In genomic region chr3:101568627-101569026, GRCm38 (mm10) we compare ENCODE assay signal across 20 mouse cellular contexts. TPM values are rescaled to one million over a fixed set of nuclear protein-coding genes. Genes with fewer than 3 reads are reported as not detected.
DNase-seq lines count a peak whose midpoint lies in the region; ATAC-seq and TF ChIP-seq lines count a peak whose summit lies in the region.
"Had no signal": no experiment of that assay in that cellular context is flagged by ENCODE, and none has a peak within 500 bp of the region (broad histone marks: within the 10 kb centered on the region; RNA-seq: fewer than 3 reads in every experiment).

No protein-coding gene starts in this region.

- peaks cover 6% of the 10 kb centered on the region; the same call in 1 of the 2 replicates for H3K4me1 ChIP-seq in heart, postnatal 0 days (ENCODE audit: control insufficient read depth, insufficient read depth)
- no peaks in the 10 kb centered on the region for H3K4me1 ChIP-seq in lung, embryonic 15.5 days
- H3K4me1 ChIP-seq in hindbrain, postnatal 0 days (ENCODE audit: insufficient read depth, low read length), result no peaks in the 10 kb centered on the region; the same call in 1 of the 2 replicates

- no peak for TF ChIP-seq CTCF in gastrocnemius, adult 2 months (IDR thresholded peaks at IDR 0.05)
- no peak for TF ChIP-seq CTCF in heart, postnatal 0 days (IDR thresholded peaks at IDR 0.05; ENCODE audit: low read depth)
- no peak for TF ChIP-seq CTCF in hindbrain, postnatal 0 days (IDR thresholded peaks at IDR 0.05; ENCODE audit: low read depth)

- peak; percentile 55 for DNase-seq in gastrocnemius, adult 2 months
- DNase-seq in gastrocnemius, postnatal 14 days, result no peak
- peak; percentile 54 for DNase-seq in heart, postnatal 0 days (ENCODE audit: low spot score)
- no peak for DNase-seq in heart, postnatal 25 days (ENCODE audit: low spot score)
- DNase-seq in lung, postnatal 4 days, result peak; percentile 47 to 78
- DNase-seq in hindbrain, postnatal 0 days (ENCODE audit: low spot score), result no peak
- DNase-seq: adrenal gland, adult 8-10 months; cerebellum, adult 8-10 months; kidney, adult 8-10 months; kidney, postnatal 4 days; layer of hippocampus, adult 9-11 months; liver, embryonic 13.5 days; thymus, postnatal 25 days had no signal

- TF ChIP-seq EP300 in heart, postnatal 0 days (IDR thresholded peaks at IDR 0.05; ENCODE audit: low read depth), result no peak

- ATAC-seq in heart, postnatal 0 days (ENCODE audit: insufficient read depth, low read depth), result peak; percentile 53; the same call in 1 of the 2 replicates
- ATAC-seq in lung, embryonic 15.5 days (ENCODE audit: borderline replicate concordance, extremely low read depth, low FRiP score, low TSS enrichment), result 0 out of 2 replicates have a peak, but pooled peaks have one; percentile 29
- no peak for ATAC-seq in hindbrain, postnatal 0 days
- ATAC-seq: CD4-positive, CD25-positive, alpha-beta regulatory T cell, adult 4 months; Patski had no signal

- no peaks in the 10 kb centered on the region for H3K27me3 ChIP-seq in heart, postnatal 0 days (ENCODE audit: control insufficient read depth, insufficient read depth, low read length)
- no peaks in the 10 kb centered on the region for H3K27me3 ChIP-seq in lung, embryonic 15.5 days
- H3K27me3 ChIP-seq in hindbrain, postnatal 0 days (ENCODE audit: insufficient read depth, low read length), result no peaks in the 10 kb centered on the region
- H3K27me3 ChIP-seq: limb, embryonic 13.5 days; liver, embryonic 13.5 days; Patski had no signal

- H3K27ac ChIP-seq in gastrocnemius, adult 2 months, result no peak overlapping the region
- no peak overlapping the region for H3K27ac ChIP-seq in heart, postnatal 0 days (ENCODE audit: low read depth)
- no peak overlapping the region for H3K27ac ChIP-seq in lung, embryonic 15.5 days
- no peak overlapping the region for H3K27ac ChIP-seq in hindbrain, postnatal 0 days
- H3K27ac ChIP-seq: embryonic facial prominence, embryonic 10.5 days; hindbrain, embryonic 10.5 days; limb, embryonic 13.5 days; liver, embryonic 13.5 days had no signal

- intact Hi-C loops in gastrocnemius, adult 2 months (cut with DNase I), result no loop called here
- intact Hi-C loops in gastrocnemius, postnatal 14 days (cut with DNase I; ENCODE audit: low total_unique reads), result no loop called here
- intact Hi-C loops in heart, postnatal 25 days (cut with DNase I), result no loop called here

- H3K9ac ChIP-seq in heart, postnatal 0 days (replicated peaks; ENCODE audit: low read depth, low read length), result no peak overlapping the region
- H3K9ac ChIP-seq in lung, embryonic 15.5 days, result no peak overlapping the region
- H3K9ac ChIP-seq in hindbrain, postnatal 0 days (replicated peaks; ENCODE audit: low read length), result no peak overlapping the region
- H3K9ac ChIP-seq: limb, embryonic 13.5 days; liver, embryonic 13.5 days had no signal

- H3K36me3 ChIP-seq in heart, postnatal 0 days (replicated peaks; ENCODE audit: control insufficient read depth, insufficient read depth, low read length), result no peaks in the 10 kb centered on the region
- H3K36me3 ChIP-seq in lung, embryonic 15.5 days, result no peaks in the 10 kb centered on the region
- no peaks in the 10 kb centered on the region for H3K36me3 ChIP-seq in hindbrain, postnatal 0 days (ENCODE audit: insufficient read depth, low read length)
- H3K36me3 ChIP-seq: embryonic facial prominence, embryonic 10.5 days; hindbrain, embryonic 10.5 days; limb, embryonic 13.5 days; liver, embryonic 13.5 days had no signal

- H3K9me3 ChIP-seq in heart, postnatal 0 days (replicated peaks; ENCODE audit: control insufficient read depth, low read length), result no peaks in the 10 kb centered on the region
- no peaks in the 10 kb centered on the region for H3K9me3 ChIP-seq in lung, embryonic 15.5 days
- H3K9me3 ChIP-seq in hindbrain, postnatal 0 days (ENCODE audit: low read length), result no peaks in the 10 kb centered on the region
- H3K9me3 ChIP-seq: liver, embryonic 13.5 days had no signal

- no peak overlapping the region for H3K4me2 ChIP-seq in heart, postnatal 0 days (ENCODE audit: low read depth, low read length)
- H3K4me2 ChIP-seq in lung, embryonic 15.5 days, result no peak overlapping the region
- H3K4me2 ChIP-seq in hindbrain, postnatal 0 days (ENCODE audit: low read depth, low read length), result no peak overlapping the region
- H3K4me2 ChIP-seq: limb, embryonic 13.5 days; liver, embryonic 13.5 days; midbrain, embryonic 11.5 days had no signal

- WGBS in heart, postnatal 0 days, result 40% methylated on average over 4 of the region's 4 CpGs
- 67% methylated on average over 4 of the region's 4 CpGs for WGBS in lung, embryonic 15.5 days
- WGBS in hindbrain, postnatal 0 days, result 76% methylated on average over 4 of the region's 4 CpGs

- H3K4me3 ChIP-seq in gastrocnemius, adult 2 months, result no peak overlapping the region
- no peak overlapping the region for H3K4me3 ChIP-seq in heart, postnatal 0 days (ENCODE audit: low read depth, low read length)
- H3K4me3 ChIP-seq in lung, embryonic 15.5 days, result no peak overlapping the region
- no peak overlapping the region for H3K4me3 ChIP-seq in hindbrain, postnatal 0 days (ENCODE audit: low read length)
- H3K4me3 ChIP-seq: embryonic facial prominence, embryonic 10.5 days; hindbrain, embryonic 10.5 days; limb, embryonic 13.5 days; liver, embryonic 13.5 days had no signal

RNA-seq across cellular contexts. Expression of gene Atp1a1, which starts 35.9 kb away (rescaled TPM):
- total RNA-seq in gastrocnemius, adult 2 months (2021), result 10 to 100 TPM; 80.1 to 81.1 TPM
- 10 to 100 TPM; 54.3 to 64.5 TPM for total RNA-seq in gastrocnemius, postnatal 14 days (2021)
- total RNA-seq in heart, postnatal 0 days (2014; rRNA removed; ENCODE audit: low replicate concordance), result 914 and 1,212 TPM in 2 replicates
- polyA plus RNA-seq in heart, postnatal 0 days (2015; fragmentation: Nextera tagmentation; extraction: Ambion mirVana), result 227 and 257 TPM in 2 replicates
- total RNA-seq in heart, postnatal 25 days (2021), result 100 to 1,000 TPM; 660 to 766 TPM
- polyA plus RNA-seq in lung, embryonic 15.5 days (2015; fragmentation: Nextera tagmentation; extraction: Ambion mirVana), result 99.7 and 117 TPM in 2 replicates
- total RNA-seq in hindbrain, postnatal 0 days (2014; rRNA removed), result 244 and 264 TPM in 2 replicates
- polyA plus RNA-seq in hindbrain, postnatal 0 days (2015; fragmentation: Nextera tagmentation; extraction: Ambion mirVana), result 66.3 and 66.4 TPM in 2 replicates

Comparison
In these comparisons a context has a peak if more than half of its experiments do, and no peak if none do; other contexts are left out.
1. DNase-seq: peak in gastrocnemius, adult 2 months (single experiment), heart, postnatal 0 days (single experiment) and lung, postnatal 4 days (2 of 2); none in gastrocnemius, postnatal 14 days (single experiment), heart, postnatal 25 days (single experiment) and hindbrain, postnatal 0 days (single experiment).